Mouse (Mus musculus): ENCODE measurements around the gene Pex7.

GRCm38 (mm10) chr10:19850544-19850997, 56.9 kb downstream of the Pex7 start:
- TF ChIP-seq CTCF (IDR thresholded peaks at IDR 0.05; ENCODE audit: extremely low read depth, insufficient read depth, low read length) (no peak), POLR2A (IDR thresholded peaks at IDR 0.05; ENCODE audit: extremely low read depth, insufficient read depth, low read length) (no peak)

All from cortical plate, adult 2 months (tissue).